Mouse (Mus musculus) heart, embryonic 15.5 days (tissue): ENCODE data around the gene BC030867. TPM values are rescaled to one million over a fixed set of nuclear protein-coding genes. Genes with fewer than 3 reads are reported as not detected.

ENCODE experiments used
- ATAC-seq: fragments of 200-750 bp; cut with Nextera tagmentation; replicated peaks from 2 replicates; pipeline ENCODE4 v1.8.0; 2017; ENCODE audit warnings: low read depth, moderate TSS enrichment; ENCODE audit not compliant: insufficient number of reproducible peaks, insufficient read depth, low FRiP score
- H3K27ac ChIP-seq: fragments of 300-500 bp; sonication (generic); 2 replicates; pipeline ENCODE4 v1.5.1; 2015; ENCODE audit warnings: mild to moderate bottlenecking, inconsistent platforms
- H3K27me3 ChIP-seq: fragments of 300-500 bp; sonication (generic); 2 replicates; pipeline ENCODE4 v1.6.1; 2015; ENCODE audit warnings: inconsistent platforms
- H3K36me3 ChIP-seq: fragments of 300-500 bp; sonication (generic); 2 replicates; pipeline ENCODE4 v1.6.1; 2015; ENCODE audit warnings: mild to moderate bottlenecking, inconsistent platforms
- H3K4me1 ChIP-seq: fragments of 300-500 bp; sonication (generic); replicated peaks from 2 replicates; pipeline ENCODE4 v1.6.1; 2015; ENCODE audit warnings: inconsistent platforms
- H3K4me2 ChIP-seq: fragments of 300-500 bp; sonication (generic); 2 replicates; pipeline ENCODE4 v1.6.1; 2015; ENCODE audit warnings: inconsistent platforms, mild to moderate bottlenecking, moderate library complexity
- H3K4me3 ChIP-seq: fragments of 300-500 bp; sonication (generic); 2 replicates; pipeline ENCODE4 v1.5.1; 2015; ENCODE audit warnings: mild to moderate bottlenecking, inconsistent platforms
- H3K9ac ChIP-seq: fragments of 300-500 bp; sonication (generic); 2 replicates; pipeline ENCODE4 v1.6.1; 2015; ENCODE audit warnings: mild to moderate bottlenecking, inconsistent platforms
- H3K9me3 ChIP-seq: fragments of 300-500 bp; sonication (generic); replicated peaks from 2 replicates; pipeline ENCODE4 v1.6.1; 2016; ENCODE audit warnings: inconsistent platforms
- WGBS: fragments of 180-500 bp; shearing (Covaris S2); methylation state at CpG from one replicate; pipeline ENCODE4 v1.1.7; 2015; ENCODE audit warnings: mixed read lengths; 5-methylcytosine and 5-hydroxymethylcytosine counted together
- polyA plus RNA-seq: library from polyadenylated mRNA; unstranded; fragments of >200 nt; fragmentation: Nextera tagmentation; extraction: Ambion mirVana; gene quantifications from 2 replicates; pipeline ENCODE4 v1.2.1, GENCODE M21; 2015

BC030867 gene
- polyA plus RNA-seq, 1 experiment from 2014 or later = 8.3 TPM

DNA sequence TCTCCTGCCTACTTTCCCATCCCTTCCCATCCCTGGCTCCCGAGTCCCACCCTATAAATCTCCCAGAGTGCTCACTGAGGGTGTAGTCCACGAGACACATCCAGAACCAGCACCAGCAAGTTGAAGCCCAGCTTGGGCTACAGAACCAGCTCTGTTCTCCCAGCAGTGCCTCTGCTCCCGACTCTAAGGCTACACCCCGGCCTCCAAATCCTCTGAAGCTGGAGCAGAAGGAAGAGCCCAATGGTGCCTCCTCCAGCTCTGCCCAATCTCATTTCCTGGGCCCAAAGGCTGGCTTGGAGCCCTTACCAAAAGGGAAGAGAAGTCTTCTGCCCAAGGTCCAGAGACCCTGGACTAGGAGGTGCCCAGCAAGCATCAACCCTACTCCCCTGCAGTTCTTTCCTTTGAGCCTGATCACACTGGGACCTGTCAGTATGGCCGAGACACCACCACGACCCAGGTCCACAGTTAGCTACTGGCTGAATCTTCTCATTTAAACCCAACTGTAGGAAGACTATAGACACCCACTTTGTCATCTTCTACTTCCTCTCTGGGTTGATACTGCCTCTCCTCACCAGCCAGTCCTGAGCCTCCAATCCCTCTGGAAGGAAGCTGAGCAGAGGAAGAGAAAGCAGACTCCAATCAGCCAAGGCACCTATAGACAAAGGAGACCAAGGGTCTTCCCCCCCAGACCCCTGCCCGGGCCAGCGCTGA lies 27.3 kb upstream of the BC030867 start:
- peaks cover 92% of the 10 kb centered on the region for H3K4me1 ChIP-seq
- H3K4me3 ChIP-seq = no peak overlapping the region
- no peak overlapping the region for H3K4me2 ChIP-seq
- H3K27ac ChIP-seq = 0 out of 2 replicates have a peak overlapping the region, but pooled peaks have one; percentile 95
- no peaks in the 10 kb centered on the region for H3K36me3 ChIP-seq
- peak overlapping the region; percentile 13; the same call in 1 of the 2 replicates for H3K9ac ChIP-seq
- ATAC-seq = no peak
- H3K9me3 ChIP-seq = no peaks in the 10 kb centered on the region
- WGBS = 82% methylated on average over 8 of the region's 8 CpGs
- no peaks in the 10 kb centered on the region for H3K27me3 ChIP-seq

DNA sequence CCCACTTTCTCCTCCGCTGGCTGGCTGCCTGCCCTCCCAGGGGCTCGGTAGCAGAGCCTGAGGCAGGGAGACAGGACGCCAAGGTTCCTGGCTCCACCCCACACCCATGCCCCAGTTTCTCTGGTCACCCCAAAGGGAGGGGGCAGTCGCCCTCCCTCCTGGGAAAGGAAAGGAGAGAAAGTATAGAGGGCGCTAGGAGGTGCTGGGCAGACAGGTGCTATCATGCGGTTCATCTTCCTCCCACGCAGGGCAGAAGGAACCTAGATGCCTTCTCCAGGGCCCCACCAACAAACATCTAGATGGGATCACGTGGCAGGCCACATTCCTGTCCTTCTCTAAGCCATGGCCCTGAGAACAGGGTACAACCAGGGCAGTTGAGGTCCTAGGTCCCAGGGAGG lies 26.7 kb upstream of the BC030867 start:
- no peaks in the 10 kb centered on the region for H3K9me3 ChIP-seq
- WGBS = 60% methylated on average over 8 of the region's 8 CpGs
- H3K9ac ChIP-seq = peak overlapping the region; percentile 13; the same call in 1 of the 2 replicates
- ATAC-seq = no peak
- H3K36me3 ChIP-seq = no peaks in the 10 kb centered on the region
- H3K4me1 ChIP-seq = peaks cover 94% of the 10 kb centered on the region
- 0 out of 2 replicates have a peak overlapping the region, but pooled peaks have one; percentile 21 for H3K27ac ChIP-seq
- H3K4me2 ChIP-seq = no peak overlapping the region
- no peaks in the 10 kb centered on the region for H3K27me3 ChIP-seq
- no peak overlapping the region for H3K4me3 ChIP-seq

DNA sequence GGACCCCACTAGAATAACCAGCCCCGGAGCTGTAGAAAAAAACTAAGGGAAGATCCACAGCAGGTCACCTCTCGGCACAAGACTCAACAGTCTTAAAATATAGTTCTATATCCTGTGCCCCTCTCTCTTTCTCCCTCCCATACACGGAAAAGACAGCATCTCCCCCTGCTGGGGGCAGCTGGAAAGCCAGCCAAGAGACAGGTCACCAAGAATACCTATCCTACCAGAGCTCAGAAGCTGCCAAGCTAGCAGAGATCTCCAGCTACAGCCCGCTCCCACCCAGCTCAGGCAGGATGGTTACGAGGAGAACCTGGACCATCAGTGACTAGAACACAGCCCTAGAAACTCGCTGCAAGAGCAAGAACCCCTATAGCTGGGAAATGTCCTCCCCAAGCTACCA lies 25.5 kb upstream of the BC030867 start:
- H3K4me2 ChIP-seq = no peak overlapping the region
- no peak overlapping the region for H3K9ac ChIP-seq
- no peak overlapping the region for H3K27ac ChIP-seq
- H3K4me3 ChIP-seq = no peak overlapping the region
- no peaks in the 10 kb centered on the region for H3K9me3 ChIP-seq
- 26% methylated on average over 6 of the region's 6 CpGs for WGBS
- ATAC-seq = no peak
- peaks cover 94% of the 10 kb centered on the region for H3K4me1 ChIP-seq
- no peaks in the 10 kb centered on the region for H3K36me3 ChIP-seq
- no peaks in the 10 kb centered on the region for H3K27me3 ChIP-seq

DNA sequence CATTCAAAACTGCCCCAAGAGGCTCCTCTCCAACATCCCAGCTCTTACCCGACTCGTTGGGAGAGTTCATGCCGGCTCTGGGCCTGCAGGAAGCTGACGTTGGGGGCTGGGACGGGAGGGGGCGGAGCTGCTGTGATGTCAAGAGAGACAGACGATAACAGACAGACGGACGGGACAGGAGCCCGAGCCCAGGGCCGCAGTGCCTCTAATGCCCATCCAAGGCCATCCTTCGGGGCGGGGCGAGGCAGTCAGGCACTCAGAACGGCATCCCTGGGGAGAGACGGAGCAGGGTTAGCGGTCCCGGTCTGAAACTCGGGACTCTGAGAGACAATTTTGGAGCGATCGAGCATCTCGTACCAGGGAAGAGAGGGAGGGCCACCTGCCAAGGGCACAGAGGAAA lies 24.0 kb upstream of the BC030867 start:
- Histone ChIP-seq H3K4me2 (peak overlapping the region; percentile 59), H3K27ac (peak overlapping the region; percentile 42), H3K9me3 (no peaks in the 10 kb centered on the region), H3K36me3 (no peaks in the 10 kb centered on the region), H3K9ac (peak overlapping the region; percentile 19; the same call in 1 of the 2 replicates), H3K27me3 (no peaks in the 10 kb centered on the region), H3K4me3 (peak overlapping the region; percentile 26), H3K4me1 (peaks cover 93% of the 10 kb centered on the region)
- 10% methylated on average over 22 of the region's 22 CpGs for WGBS
- ATAC-seq = no peak

DNA sequence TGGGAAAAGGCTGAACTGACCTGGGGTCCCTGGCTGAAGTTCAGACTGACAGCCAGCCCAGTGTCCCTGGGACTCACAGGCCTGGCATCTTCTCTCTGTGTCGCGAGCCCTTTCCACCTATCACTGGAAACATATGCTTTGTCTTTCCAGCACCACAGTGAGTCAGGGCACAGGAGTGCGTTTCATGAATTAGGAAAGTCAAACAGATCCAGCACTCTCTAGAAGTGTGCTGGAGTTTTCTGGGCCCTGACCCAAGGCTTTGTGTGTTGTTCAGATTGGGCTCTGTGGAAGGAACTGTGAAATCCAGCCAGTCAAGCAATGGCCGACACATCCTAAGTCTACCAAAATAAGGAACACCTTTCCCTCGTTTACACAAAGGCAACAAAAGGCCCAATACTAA lies 23.5 kb upstream of the BC030867 start:
- ATAC-seq = no peak
- Histone ChIP-seq H3K36me3 (no peaks in the 10 kb centered on the region), H3K9me3 (no peaks in the 10 kb centered on the region), H3K27ac (peak overlapping the region; percentile 42), H3K4me2 (peak overlapping the region; percentile 59), H3K4me1 (peaks cover 88% of the 10 kb centered on the region), H3K27me3 (no peaks in the 10 kb centered on the region), H3K4me3 (peak overlapping the region; percentile 26; the same call in 1 of the 2 replicates), H3K9ac (peak overlapping the region; percentile 19; the same call in 1 of the 2 replicates)
- 64% methylated on average over 5 of the region's 5 CpGs for WGBS

DNA sequence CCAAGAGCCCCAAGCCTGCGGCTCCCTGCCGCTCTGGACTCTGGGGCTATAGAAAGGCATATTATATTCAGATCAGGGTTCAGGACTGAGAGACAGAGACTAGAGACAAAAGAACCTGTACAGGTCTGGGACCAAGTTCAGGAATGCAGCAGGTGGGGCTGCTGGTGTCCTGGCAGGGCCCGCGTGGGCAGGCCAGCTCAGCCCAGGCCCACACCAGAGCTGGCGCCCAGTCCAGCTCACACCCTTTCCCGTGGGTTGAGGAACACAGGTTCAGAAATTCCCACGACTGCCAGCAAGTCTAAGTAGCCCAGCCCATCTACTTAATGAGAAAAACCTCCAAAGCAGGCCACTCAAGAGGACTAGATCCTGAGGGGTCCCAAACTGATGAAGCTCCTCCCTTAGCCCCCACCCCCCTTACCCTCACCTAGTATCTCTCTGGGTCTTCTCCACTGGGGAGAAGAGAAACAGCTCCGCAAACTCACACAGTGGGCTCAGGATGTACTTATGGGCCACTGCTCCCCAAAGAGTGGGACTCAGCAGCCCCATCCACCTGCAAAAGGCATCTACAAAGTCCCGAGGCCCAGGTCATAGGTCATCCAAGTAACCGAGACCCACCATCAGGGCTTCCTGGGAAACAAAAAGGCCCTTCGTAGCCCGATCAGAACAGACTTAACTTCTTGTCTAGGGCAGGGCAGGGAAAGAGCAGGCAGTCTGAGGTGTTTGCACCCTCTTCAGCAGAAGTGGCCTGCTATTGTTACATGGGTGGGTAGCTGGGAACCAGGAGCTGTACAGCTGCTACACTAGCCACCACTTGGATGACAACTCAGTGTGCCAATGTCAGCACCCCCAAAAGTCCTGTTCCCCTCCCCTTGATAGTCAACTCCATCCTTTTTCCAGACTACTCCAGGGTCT lies 22.4 kb upstream of the BC030867 start:
- ATAC-seq = no peak
- Histone ChIP-seq H3K27me3 (no peaks in the 10 kb centered on the region), H3K27ac (no peak overlapping the region), H3K9me3 (no peaks in the 10 kb centered on the region), H3K9ac (no peak overlapping the region), H3K4me1 (peaks cover 81% of the 10 kb centered on the region), H3K36me3 (no peaks in the 10 kb centered on the region), H3K4me3 (no peak overlapping the region), H3K4me2 (no peak overlapping the region)
- 73% methylated on average over 12 of the region's 12 CpGs for WGBS

DNA sequence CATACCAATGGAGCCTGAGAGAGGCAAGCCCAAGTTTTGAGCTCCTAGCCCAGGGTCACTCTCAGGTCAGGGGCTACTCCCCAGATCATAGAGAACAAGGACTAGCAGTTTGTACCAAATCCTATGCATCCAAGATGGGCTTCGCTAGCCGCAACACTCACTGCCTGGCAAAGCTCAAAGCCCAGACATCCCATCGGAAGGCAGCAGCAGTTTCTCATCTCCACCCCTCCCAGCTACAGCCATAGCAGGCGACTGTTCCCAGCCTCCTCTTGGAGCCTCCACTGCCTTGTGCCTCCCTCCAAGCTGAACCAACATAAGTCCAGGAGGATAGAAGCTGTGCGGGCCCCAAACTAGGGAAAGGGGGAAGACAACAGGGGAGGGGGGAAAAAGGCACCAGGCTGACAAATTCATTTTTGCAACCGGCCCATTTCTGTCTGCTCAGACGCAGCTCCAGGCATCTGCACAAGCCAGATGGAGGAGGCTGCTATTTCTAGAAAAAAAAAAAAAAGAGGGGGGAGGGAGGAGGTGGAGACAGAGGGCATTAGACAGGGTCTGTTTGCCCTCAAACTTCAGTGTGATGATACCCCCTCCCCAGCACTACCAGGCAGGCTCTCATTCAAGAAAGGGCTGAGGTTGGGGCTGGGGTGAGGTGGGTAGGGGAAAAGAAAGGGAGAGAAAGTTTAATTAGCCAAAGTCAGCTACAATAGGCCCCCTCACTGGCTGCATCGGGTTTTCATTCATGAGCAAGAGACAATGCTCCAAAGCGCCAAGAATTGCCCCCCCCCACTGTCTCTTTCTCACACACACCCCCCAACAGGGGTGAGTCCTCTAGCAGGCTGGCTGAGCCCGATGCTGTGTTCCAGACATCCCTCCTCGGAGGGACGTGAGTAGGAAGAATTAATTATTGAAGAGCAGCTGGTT lies 21.2 kb upstream of the BC030867 start:
- WGBS = 20% methylated on average over 12 of the region's 12 CpGs
- Histone ChIP-seq H3K9me3 (no peaks in the 10 kb centered on the region), H3K4me2 (peak overlapping the region; percentile 84), H3K4me1 (peaks cover 71% of the 10 kb centered on the region), H3K27ac (no peak overlapping the region), H3K9ac (peak overlapping the region; percentile 92; the same call in 1 of the 2 replicates), H3K36me3 (no peaks in the 10 kb centered on the region), H3K4me3 (peak overlapping the region; percentile 89), H3K27me3 (no peaks in the 10 kb centered on the region)
- no peak for ATAC-seq

DNA sequence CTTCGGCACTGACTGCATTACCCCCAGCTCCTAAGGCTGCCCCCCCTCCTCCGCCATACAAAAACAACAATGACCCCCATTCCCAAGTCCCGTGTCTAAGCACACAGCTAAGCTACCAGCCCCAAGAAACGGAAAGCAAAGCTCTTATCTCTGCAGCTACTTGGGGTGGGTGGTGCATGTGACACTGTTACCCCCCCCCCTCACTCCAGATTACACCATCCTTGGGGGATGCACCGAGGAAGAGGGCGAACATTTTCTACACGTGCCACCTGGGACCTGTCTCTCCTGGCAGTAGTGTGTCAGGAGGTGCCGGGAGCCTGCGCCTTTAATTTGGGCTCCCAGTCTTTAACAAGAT lies 20.5 kb upstream of the BC030867 start:
- Histone ChIP-seq H3K4me3 (peak overlapping the region; percentile 89), H3K27me3 (no peaks in the 10 kb centered on the region), H3K27ac (no peak overlapping the region), H3K36me3 (no peaks in the 10 kb centered on the region), H3K9ac (peak overlapping the region; percentile 92), H3K9me3 (no peaks in the 10 kb centered on the region), H3K4me1 (peaks cover 65% of the 10 kb centered on the region), H3K4me2 (peak overlapping the region; percentile 84)
- ATAC-seq = no peak
- 19% methylated on average over 9 of the region's 9 CpGs for WGBS

DNA sequence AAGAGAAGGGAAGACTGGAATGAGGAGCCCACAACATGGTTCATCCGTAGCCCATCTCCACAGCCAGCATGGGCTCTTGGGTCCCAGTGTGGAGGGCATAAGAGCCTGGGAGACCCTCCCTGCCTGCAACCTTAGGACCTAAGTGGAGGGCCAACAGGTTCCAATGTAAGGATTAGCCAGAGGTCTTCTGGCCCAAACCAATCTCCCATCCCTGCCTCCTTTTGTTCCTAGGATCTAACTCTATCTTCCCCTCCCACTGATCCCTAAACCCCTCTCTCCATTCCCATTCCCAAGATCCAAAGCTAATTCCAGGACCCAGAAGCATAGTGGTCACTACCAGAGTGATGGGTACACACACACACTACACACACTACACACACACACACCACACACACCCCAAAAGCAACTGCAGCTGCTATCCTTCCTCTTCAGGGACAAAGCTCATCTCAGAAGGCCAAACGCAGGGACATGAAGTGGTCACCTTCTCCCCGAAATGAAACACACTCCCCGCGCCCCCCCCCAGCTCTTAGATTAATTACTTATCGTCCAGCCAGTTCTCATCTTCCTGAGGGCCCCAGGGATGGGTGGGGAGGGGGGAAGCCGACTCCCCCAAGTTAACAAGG lies 19.9 kb upstream of the BC030867 start:
- no peaks in the 10 kb centered on the region for H3K9me3 ChIP-seq
- 0 out of 2 replicates have a peak overlapping the region, but pooled peaks have one; percentile 91 for H3K27ac ChIP-seq
- ATAC-seq = no peak
- H3K27me3 ChIP-seq = no peaks in the 10 kb centered on the region
- peak overlapping the region; percentile 92 for H3K9ac ChIP-seq
- H3K4me1 ChIP-seq = peaks cover 59% of the 10 kb centered on the region
- H3K4me3 ChIP-seq = peak overlapping the region; percentile 89
- WGBS = 16% methylated on average over 7 of the region's 7 CpGs
- H3K4me2 ChIP-seq = peak overlapping the region; percentile 84
- H3K36me3 ChIP-seq = no peaks in the 10 kb centered on the region

DNA sequence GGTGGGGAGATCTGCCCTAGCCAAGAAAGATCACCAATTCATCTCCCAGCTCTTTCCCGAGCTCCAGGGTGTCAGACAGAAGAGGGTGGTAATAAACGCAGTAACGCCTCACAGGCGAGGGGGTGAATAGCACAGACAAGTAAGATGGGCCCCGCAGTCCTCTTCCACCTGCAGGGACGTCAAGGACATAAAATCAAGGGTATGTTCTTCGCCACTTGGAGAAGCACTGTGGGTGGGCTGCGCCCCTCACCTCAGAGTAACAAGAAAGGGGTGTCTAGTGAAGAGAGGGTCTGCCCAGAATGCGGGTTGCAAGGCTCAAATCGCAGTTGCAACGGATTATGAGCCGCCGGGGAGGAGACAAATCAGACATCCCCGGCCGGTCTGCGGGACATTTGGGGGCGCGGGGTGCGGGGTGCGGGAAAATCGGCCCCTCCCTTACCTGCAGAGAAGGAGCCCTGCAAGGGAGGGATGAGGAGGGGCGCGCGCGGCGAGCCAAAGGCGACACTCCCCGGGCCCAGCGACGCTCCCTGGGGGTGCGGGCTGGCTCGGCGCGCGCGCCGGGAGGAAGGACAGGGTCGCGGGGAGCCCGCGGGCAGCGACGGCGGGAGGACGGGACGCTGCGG lies 19.2 kb upstream of the BC030867 start:
- Histone ChIP-seq H3K4me2 (peak overlapping the region; percentile 84), H3K4me3 (peak overlapping the region; percentile 89), H3K27ac (peak overlapping the region; percentile 91), H3K36me3 (no peaks in the 10 kb centered on the region), H3K9me3 (no peaks in the 10 kb centered on the region), H3K9ac (peak overlapping the region; percentile 92), H3K4me1 (peaks cover 54% of the 10 kb centered on the region), H3K27me3 (no peaks in the 10 kb centered on the region)
- under 1% methylated on average over 47 of the region's 47 CpGs for WGBS
- ATAC-seq = peak; percentile 36; the same call in 1 of the 2 replicates
